Mouse (Mus musculus): Measurements from ENCODE around the gene Strn3.
"Not testable (repeated sequence)": the region's sequence is repeated elsewhere in the genome, so short reads cannot be mapped to it uniquely, and the experiment has no call there.

The Strn3 gene

DNA sequence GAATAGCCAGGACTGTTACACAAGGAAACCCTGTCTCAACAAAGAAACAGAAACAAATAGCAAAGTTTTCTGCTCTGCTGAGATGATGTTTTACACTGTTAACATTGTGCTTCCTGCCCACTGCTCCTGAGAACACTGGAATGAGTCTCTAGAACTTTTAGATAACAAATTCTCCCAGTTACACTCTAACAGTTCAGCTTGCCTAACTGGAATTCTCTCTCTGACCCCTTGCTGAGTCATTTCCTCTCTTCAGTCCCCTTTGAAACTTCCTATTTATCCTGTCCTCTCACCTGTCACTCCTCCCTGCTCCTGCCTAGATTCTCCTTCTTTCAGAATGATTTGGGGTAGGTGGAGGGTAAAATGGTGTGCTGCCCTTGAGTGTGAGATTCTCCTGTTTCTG, 2.4 kb upstream of the Strn3 start:
- peak; percentile 36 for DNase-seq (ENCODE audit: low read depth, low spot score)

DNA sequence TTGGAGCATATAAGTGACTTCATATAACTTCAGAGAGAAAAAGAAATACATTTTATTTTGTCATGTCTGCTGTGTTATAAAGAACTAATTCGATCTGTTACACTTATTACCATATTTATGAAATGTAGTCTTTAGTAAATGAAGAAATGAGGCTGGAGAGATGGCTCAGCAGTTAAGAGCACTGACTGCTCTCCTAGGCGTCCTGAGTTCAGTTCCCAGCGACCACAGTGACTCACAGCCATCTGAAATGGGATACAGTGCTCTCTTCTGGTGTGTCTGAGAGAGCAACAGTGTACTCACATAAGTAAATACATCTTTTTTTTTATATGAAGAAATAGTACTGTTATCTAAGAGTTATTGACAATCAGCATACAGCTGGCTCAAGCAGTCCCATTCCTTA, 1.7 kb upstream of the Strn3 start:
- no peak for DNase-seq (ENCODE audit: low read depth, low spot score)

DNA sequence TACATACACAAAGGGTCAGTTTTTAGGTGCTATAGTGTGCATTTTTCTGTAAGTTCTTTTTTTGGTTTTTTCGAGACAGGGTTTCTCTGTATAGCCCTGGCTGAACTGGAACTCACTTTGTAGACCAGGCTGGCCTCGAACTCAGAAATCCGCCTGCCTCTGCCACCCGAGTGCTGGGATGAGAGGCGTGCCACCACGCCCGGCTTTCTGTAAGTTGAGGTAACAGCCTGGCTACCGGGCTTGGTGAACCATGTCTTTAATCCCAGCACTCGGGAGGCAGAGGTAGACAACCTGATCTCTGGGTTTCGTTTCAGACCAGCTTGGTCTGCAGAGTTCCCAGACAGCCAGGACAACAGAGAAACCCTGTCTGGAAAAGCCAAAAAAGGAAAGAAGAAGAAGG, 1.2 kb upstream of the Strn3 start:
- DNase-seq (ENCODE audit: low read depth, low spot score), result not testable (repeated sequence)

GRCm38 (mm10) chr12:51690893-51691844, 528 bp downstream of the Strn3 start, which contains the start of gene Ap4s1:
Gene Ap4s1, plus strand, starts transcription at chr12:51691033.
- peak; percentile 59 for DNase-seq (ENCODE audit: low read depth, low spot score)

DNA sequence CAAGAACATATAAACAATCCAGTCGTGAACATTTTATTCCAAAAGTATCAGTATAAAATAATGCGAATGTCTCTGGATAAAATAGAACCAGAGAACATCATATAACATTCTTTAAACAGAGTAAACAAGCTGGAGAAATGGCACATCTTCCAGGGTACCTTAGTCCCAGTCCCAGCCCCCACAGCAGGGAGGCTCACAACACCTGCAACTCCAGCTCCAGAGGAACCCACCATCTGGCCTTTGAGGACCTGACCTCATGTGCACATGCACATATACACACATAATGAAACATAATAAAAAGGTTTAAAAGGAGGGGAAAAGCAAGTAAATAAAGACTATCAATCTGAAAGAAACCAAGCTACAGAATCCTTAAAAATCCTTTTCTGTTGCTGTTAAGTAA, 3.2 kb downstream of the Strn3 start:
- no peak for DNase-seq (ENCODE audit: low read depth, low spot score)

- no peak for DNase-seq (ENCODE audit: low read depth, low spot score)
Measured at GRCm38 (mm10) chr12:51678844-51679243, 12.9 kb downstream of the Strn3 start.

DNA sequence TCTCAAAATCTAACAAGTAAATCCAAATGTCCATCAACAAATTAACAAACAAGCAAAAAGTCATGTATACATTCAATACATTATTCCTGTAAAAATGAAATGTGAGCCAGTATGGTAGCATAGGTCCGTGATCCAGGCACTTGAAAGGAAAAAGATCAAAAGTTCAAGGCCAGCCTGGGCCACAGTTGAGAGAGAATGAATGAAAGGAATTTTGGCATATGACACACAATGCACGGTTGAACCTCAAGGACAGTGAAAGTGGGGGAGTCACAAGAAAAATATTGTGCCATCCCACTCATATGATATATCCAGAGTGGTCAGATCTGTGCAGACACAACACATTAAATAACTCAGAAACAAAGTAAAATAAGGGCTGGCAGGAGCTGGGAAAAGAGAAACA, 15.3 kb downstream of the Strn3 start:
- DNase-seq (ENCODE audit: low read depth, low spot score), result no peak

DNA sequence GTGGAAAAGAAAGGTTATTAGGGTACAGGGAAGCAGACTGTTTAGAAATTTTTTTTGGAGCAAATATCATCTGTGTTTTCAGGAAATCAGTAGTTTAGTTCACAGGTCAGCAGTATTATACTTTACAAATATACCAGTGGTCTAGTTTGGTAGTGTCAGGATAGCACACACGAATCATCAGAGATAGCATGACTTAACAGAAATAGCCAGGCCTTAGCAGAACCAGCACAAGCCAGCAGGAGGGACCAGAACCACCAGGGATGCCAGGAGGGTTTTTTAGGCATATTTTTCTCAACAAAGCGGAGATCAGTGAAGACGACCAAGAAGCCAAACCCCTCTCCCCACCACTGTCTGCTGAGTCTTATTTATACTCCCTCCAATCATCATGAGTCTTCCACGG, 18.4 kb downstream of the Strn3 start:
- DNase-seq (ENCODE audit: low read depth, low spot score), result no peak

DNA sequence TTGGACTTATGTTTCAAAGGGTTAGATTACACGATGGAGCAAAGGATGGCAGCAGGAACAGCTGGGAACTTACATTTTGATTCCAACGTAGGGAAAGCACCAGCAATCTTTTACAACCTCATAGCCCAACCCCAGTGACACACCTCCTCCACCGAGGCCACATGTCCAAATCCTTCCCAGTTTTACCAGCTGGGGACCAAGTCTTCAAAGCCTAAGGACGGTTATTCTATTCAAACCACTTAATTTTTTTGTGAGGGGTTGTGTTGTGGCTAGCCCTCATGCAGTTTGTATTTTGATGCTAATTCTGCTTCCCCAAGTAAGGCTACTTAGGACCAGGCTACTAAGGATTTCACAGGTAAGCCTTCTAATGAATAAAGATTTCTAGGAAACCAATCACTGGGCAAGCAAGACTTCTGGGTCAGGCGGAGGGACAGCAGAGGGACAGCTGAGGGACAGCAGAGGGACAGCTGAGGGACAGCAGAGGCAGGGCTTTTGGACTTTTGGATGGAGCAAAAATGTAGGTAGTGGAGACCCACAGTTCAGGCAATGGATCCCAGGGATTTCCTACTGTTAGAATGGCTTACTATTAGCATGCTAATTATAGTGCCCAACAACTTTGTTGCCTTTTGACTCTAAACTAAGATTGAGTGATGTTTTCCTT, 20.3 kb downstream of the Strn3 start:
- DNase-seq (ENCODE audit: low read depth, low spot score), result peak; percentile 33

DNA sequence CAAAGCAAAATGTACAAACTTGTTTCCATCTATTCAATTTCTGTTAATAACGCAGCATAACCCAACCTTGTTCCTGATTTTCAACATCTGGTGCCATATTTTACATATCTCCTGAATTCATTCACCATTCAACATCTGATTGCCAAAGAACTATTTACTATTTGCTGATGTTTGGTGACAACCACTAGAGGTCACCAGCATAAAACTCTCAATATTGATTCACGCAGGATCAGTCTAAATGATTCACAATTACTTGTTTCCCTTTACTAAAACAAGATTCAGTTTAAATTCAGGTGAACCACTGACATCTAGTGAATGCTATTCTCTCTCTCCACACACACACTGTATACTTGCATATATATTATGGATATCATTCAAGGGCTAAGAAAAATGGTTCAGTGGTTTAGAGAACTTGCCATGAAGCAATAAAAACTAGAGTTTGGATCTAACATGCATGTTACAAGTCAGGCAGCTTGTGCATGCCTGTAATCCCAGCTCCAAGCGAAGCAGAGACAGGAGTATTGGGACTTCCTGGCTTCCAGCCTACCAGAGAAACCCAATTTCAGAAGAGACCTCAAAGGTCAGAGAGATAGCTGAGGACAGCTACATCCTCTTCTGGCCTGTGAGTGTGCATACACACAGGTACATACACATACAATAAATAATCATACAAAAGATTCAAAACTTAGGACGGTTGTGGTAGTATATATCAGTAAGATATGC, 24.8 kb downstream of the Strn3 start:
- no peak for DNase-seq (ENCODE audit: low read depth, low spot score)

DNA sequence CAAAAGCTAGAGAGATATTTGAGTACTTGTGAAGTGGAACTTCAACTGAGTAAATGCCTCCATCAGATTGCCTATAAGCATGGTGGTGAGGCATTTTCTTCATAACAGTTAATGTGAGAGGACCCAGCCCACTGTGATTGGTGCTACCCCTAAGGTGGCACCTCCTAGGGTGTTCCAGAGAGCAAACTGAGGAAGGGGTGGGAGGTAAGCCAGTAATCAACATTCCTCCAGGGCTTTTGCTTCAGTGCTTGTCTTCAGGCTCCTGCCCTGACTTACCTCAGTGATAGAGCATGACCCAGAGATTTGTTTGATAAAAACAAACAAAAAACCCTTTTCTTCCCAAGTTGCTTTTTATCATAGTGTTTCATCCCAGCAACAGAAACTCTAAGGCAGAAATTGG, 27.8 kb downstream of the Strn3 start:
- no peak for DNase-seq (ENCODE audit: low read depth, low spot score)

DNA sequence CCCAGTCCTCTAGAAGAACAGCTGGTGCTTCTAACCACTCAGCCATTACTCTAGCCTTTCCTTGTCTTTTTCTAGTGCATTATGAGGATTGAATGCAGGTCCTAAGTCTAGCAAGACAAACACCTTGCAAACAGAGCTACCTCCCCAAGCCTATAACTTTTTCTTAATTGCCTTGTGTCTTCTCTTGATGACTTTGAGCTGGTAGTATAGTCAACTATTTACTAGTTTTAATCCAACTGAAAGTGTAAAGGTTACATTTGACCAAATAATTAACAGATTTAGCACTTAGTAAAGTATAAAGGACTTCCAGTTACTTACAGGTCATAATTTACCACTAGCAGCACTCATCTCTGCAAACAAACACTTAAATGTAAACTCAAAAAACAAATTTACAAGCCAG, 28.7 kb downstream of the Strn3 start:
- DNase-seq (ENCODE audit: low read depth, low spot score), result no peak

GRCm38 (mm10) chr12:51655944-51656465, 35.7 kb downstream of the Strn3 start:
- peak; percentile 45 for DNase-seq (ENCODE audit: low read depth, low spot score)

- not testable (repeated sequence) for DNase-seq (ENCODE audit: low read depth, low spot score)
Measured at GRCm38 (mm10) chr12:51649401-51649800, 42.3 kb downstream of the Strn3 start.

- no peak for DNase-seq (ENCODE audit: low read depth, low spot score)
Measured at GRCm38 (mm10) chr12:51641871-51642270, 49.8 kb downstream of the Strn3 start.

- DNase-seq (ENCODE audit: low read depth, low spot score), result no peak
Measured at GRCm38 (mm10) chr12:51636689-51637470, 54.8 kb downstream of the Strn3 start.

GRCm38 (mm10) chr12:51636260-51636659, 55.4 kb downstream of the Strn3 start:
- no peak for DNase-seq (ENCODE audit: low read depth, low spot score)

DNA sequence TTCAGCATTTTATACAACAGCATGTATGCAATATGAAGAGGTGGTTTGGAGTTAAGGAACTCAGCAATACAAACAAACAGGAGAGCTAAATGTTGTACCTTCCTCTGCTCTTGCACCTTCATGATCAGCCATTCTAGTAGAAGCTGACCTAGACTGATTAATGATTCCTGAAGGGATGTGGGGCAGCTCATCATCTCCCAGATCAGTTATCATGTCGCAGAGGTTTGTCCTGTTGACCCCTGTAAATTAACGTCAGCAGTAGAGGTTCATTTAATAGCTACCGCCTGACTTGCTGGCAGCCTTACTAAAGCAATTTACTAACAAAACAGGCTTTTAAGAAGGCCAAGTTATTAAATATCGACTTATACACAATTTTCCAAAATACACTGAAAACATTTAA, 58.2 kb downstream of the Strn3 start:
- no peak for DNase-seq (ENCODE audit: low read depth, low spot score)

- DNase-seq (ENCODE audit: low read depth, low spot score), result no peak
Measured at GRCm38 (mm10) chr12:51623366-51623694, 68.4 kb downstream of the Strn3 start.

- DNase-seq (ENCODE audit: low read depth, low spot score), result peak; percentile 35
Measured at GRCm38 (mm10) chr12:51622670-51623365, 68.9 kb downstream of the Strn3 start.

DNA sequence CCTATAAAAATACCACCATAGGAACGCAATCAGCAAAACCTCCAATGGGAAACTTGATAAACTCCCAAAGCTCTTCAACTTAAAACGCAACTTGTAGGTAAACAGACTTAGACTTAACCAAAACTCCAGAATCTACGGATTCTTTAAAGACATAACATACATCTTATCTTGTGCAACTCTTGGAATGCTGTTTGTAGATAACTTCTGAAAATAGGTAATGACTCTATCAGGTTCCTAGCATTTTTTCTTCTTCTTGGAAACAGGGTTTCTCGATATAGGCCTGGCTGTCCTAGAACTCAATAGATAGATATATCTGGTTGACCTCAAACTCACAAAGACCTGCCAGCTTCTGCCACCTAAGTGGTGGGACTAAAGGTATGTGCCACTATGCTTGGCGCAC, 70.5 kb downstream of the Strn3 start:
- DNase-seq (ENCODE audit: low read depth, low spot score), result no peak

All from ES-CJ7 (cell line).